Mouse (Mus musculus) fibroblast of lung, adult 2 months (primary cell): Measurements from ENCODE around the gene Glt8d1.
A peak's percentile ranks its signal among the peaks of the same experiment; 100 is the strongest.

ENCODE experiments used
- DNase-seq: peaks from one replicate; pipeline ENCODE4 v3.0.0-alpha.2; 2011; ENCODE audit warnings: low read depth

The Glt8d1 gene

GRCm38 (mm10) chr14:31001307-31002205 is at the start of gene Glt8d1, which contains the start of gene Spcs1:
Glt8d1 (plus strand) TSS chr14:31001400.
Spcs1 (minus strand) TSS chr14:31001672.
- DNase-seq = peak; percentile 53

- no peak for DNase-seq
These were observed 42.7 kb upstream of the Glt8d1 start for GRCm38 (mm10) chr14:30958517-30958916.

- no peak for DNase-seq
These were observed 42.2 kb upstream of the Glt8d1 start for GRCm38 (mm10) chr14:30959031-30959430.

- no peak for DNase-seq
These were observed 40.8 kb upstream of the Glt8d1 start for GRCm38 (mm10) chr14:30960366-30960765.

- peak; percentile 97 for DNase-seq
These were observed 27.0 kb upstream of the Glt8d1 start for GRCm38 (mm10) chr14:30974204-30974603.

DNA sequence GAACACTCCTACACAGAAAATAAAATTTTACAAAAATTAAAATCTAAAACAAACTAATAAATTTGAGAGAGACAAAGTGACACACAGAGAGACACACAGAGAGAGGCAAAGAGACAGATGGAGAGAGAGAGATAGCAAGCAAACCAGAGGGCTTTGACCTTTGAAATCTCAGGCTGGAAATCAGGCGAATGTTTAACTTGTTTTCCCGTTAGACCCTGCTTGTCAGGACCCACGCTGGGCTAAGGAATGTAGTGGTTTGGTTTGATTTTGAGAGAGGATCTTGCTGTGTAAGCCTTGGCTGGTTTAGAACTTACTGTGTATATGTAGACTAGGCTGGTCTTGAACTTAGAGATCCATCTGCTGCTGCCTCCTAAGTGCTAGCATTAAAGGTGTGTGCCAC is 25.0 kb upstream of the Glt8d1 start:
- DNase-seq = no peak

GRCm38 (mm10) chr14:30996417-30996816 is 4.8 kb upstream of the Glt8d1 start:
- DNase-seq = no peak

DNA sequence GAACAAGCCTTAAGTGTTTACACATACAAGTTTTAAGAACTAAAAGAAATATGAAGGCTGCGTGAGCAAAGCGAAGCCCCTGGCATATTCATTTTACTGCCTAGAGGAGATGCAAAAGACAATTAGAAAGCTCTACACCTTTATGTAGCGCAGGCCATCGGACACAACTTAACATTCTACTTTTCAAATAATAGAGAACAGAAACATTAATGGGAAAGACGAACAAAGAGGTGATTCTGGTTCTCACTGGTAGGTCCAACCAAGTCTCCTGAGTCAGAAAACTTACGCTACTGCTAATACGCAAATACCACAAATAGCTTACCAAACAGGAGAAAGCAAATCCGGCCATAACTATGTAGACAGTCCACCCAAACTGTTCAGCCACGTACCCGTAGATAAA is 844 bp upstream of the Glt8d1 start:
- no peak for DNase-seq

DNA sequence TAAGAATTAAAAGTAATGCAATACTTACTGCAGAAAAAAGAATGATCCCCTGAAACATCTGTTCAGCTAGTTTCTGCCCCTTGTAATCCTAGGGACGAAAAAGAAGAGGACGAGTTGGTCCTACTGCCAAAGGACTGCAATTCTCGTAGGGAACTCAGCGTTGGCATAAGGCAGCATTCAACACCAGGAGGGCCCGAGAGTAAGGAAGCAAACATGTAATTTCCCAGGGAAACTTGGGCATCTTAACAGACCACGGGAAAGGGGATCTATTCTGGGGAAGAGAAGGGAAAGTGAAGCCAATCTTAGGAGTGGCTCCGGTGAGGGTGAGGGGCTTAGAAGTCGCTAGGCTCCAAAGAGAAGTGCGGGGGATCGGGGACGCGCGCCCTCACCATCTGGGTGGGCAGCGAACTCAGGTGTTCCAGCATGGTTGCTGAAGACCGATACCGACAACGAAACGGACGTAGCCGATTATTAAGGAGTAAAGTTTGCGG is 339 bp upstream of the Glt8d1 start:
- no peak for DNase-seq

GRCm38 (mm10) chr14:31004527-31004926 is 3.3 kb downstream of the Glt8d1 start:
- DNase-seq = no peak

DNA sequence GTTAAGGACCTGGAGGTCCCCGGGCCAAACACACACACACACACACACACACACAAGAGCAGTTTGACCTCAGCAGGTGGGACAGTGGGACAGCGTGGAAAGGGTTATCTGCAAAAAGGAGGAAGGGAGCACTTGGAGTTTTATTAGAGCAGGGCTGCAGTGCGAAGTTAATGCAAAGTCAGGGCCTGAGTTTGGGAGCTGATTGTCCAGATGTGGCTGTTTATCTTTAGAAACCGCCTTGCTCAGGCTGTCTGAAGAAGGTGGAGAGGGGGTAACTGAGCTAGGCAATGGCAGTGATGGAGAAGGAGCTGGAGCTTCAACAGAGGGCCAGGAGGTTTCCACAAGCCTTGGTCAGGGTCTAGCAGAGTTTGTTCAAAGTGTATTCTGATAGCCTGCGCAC is 5.6 kb downstream of the Glt8d1 start:
- no peak for DNase-seq

DNA sequence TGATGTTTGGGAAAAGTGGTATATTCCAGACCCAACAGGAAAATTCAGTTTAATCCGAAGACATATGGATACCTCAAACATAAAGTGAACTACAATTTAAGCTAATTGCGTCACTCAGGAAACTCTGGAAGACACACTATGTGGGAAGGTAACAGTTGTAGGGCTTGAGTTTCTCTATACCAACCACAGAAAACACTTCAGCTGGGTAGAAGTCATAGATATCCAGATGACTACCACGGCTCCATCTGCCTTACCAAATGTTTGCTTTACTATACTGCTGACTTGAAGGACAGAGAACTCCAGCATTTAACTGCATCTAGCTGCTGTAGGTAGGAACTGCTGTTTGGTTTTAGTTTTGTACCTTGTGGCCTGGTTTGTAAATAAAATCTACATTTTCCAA is 10.4 kb downstream of the Glt8d1 start:
- DNase-seq = no peak

DNA sequence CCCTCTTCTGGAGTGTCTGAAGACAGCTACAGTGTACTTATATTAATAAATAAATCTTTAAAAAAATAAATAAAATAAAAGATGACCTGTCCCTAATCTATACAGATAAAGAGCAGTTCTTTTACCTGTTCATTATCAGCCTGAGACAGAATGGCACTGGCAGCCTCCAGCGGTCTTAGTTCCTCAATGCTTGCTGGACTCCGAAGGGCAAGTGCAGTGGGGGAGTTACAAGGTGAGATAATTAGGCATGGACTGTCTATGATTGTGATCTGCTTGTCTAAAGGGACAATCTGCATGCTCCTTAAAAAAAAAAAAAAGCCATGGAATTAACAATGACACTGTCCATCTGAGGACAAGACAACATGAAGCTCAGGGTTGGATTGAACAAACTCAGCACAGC is 12.7 kb downstream of the Glt8d1 start:
- DNase-seq = no peak

DNA sequence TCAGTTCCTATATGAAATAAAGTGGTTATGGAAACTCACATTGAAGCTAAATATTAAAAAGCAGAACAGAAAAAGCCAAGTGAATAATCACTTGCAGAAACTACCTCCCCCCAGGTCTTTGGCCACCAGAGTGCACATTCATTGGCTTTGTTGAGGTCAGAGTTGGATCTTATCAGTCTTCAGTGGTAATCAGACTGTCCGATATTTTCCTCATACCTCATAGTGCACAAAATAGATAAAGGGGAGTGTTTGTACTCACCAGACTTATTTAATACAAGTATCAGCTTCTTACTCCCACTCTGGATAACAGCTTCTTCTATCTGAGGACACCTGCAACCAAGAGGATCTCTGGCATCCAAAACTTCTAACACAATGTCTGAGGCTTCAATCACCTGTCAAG is 14.9 kb downstream of the Glt8d1 start:
- DNase-seq = no peak

DNA sequence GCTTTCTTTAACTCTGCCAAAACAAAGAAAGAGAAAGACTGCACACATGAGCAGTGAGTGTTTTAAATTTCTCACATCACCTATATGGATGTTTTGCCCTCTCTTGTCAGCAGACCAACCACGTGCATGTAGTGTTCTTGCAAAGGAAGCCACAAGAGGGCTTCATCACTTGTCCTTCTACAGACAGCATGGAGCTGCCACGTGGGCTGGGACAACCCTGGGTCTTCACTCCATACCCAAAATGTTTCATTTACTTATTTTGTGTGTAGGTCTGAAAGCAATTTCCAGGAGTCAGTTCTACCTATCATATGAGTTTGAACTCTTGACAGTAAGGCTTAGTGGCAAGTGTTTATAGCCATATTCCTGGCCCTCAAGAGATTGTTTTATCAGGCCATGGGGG is 16.7 kb downstream of the Glt8d1 start:
- DNase-seq = no peak

DNA sequence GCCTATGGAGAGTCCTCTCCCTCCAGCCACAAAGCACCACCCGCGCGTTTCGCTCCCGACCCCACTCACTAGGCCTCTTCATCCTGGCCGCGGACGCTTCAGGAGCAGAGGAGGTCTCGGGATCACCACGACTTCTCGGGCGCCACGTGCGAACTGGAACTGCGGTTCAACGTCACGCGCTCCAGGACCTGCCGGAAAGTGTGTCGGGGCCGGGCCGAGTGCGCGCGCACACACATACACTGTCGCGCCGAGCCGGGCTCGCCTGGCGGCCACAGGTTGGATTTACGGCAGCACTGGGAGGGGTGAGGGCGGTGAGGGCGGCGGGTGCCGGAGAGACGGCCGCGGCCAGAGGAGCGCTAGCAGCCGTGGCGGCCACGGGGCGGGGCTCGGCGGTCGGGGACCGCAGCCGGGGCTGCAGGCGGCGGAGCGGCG is 17.7 kb downstream of the Glt8d1 start, which contains the start of the genes Pbrm1 and Gnl3:
Pbrm1 (plus strand) TSS at position 279 of the 432 bp plus-strand sequence.
Gnl3 (minus strand) TSS at position 293 of the 432 bp plus-strand sequence.
- peak; percentile 78 for DNase-seq

DNA sequence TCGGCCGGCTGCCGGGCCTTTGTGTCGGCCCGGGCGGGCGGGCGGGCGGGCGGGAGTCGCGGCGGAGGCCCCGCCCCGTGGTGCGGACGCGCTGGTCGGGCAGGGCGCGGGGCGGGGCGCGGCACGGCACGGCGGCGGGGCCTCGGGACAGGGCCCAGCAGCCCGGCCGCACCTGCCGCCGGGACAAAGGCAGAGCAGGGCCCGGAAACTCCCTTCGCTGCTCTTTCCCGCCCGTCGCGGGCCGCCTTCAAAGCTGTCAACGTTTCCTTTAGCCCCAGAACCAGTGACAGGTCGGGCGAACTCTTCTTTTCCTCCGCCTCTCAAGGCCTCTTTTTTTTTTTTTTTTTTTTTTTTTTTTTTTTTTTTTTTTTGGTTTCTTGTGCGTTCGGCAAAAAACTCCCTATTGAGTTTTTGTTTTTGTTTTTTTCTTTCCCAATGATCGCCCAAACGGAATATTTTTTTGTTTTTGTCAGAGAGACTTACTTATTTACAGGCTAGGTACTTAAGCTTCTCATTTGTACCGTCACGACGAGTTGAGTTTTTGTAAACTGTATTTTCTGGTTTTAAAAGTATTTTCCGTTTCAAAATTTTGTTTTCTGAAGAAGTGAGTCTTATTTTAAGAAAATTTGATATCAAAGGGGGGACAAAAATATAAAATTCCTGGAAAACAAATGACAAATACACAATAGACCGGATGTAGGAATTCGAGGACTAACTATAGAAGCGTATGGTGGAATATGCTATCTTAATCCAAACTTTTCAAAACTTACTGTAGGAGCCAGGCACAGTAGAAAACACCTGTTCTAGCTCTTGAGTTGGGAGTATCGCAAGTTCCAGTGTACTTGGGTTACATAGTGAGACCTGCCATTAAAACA is 18.4 kb downstream of the Glt8d1 start:
- no peak for DNase-seq

DNA sequence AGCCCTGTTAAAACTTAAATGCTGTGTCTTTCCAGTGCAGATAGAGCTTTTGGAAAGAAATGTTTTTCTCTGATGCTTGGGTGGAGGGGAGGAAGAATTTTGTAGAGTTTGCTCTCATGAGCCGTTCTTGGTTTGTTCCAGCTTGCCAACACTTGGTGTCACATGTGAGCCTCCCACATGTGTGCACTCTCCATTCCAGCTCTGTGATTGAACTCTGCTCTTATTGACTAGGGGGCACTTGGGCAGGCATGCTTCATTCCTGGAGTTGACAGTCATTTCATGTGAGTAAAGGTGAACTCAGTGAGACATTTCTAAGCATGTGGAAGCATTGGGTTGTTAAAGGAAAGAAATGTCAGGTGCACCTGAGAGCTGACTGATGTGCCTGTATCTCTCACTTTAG is 21.4 kb downstream of the Glt8d1 start:
- DNase-seq = no peak

- no peak for DNase-seq
These were observed 24.6 kb downstream of the Glt8d1 start for GRCm38 (mm10) chr14:31025785-31026184.

DNA sequence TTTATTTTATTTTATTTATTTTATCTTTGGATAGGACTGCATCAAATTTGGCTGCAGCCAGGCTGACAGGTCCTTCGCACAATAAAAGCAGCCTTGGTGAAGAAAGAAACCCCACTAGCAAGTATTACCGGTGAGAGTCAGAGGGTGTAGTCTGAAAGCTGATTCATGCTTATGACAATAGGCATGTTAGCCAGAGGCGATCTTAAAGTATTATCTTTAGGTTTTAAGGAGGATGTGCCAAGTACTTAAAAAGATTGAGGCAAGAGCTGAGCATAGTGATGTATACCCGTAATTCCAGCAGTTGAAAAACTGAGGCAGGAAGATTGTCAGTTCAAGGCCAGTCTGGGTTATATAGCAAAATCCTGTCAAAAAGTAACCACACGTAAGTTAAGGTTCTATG is 44.1 kb downstream of the Glt8d1 start:
- no peak for DNase-seq

DNA sequence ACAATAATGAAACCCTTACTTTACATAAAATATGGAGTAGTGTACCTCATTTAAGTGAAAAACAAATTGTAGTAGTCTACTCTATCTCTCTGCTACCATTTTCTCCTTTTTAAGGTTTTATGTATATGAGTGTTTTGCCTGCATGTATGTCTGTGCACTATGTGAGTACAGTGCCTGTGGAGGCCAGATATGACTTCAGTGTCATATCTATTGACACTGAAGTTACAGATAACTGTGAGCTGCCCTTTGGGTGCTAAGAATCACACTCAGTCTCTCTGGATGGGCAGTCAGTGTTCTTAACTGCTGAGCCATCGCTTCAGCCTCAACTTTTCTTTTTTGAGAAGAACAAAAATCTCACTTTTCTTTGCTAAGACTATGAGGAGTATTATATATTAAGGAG is 44.6 kb downstream of the Glt8d1 start:
- no peak for DNase-seq
